Mouse (Mus musculus) cerebellum, adult 18-20 months (tissue): ENCODE data around the gene Spin2e.
"Not testable (repeated sequence)": the region's sequence is repeated elsewhere in the genome, so short reads cannot be mapped to it uniquely, and the experiment has no call there.

Experiments used
- DNase-seq, 2 experiments: peaks; one replicate each; pipeline ENCODE4 v3.0.0; 2021

Gene Spin2e

DNA sequence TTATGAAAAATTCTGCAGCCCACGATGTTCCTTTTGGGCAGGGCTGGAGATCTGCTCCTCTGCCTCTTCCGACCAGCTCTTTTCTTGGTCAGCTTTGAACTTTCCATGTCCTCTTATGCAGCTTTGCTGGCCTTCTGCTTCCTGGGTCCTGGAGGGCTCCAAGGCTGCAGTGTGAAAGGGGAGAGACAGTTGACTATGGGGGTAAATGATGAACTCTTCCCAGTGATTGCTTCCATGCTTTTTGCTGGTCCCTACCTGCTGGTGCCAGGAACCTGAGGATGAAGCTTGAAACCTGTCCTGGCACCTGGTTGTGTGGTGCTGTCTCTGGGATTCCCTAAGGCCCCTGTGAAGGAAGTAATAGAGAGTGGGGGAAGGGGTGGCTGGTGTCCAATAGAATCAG lies at the start of gene Spin2e:
Gene Spin2e (minus strand): TSS at position 101 of the 400 bp plus-strand sequence.
- not testable (repeated sequence) for DNase-seq

DNA sequence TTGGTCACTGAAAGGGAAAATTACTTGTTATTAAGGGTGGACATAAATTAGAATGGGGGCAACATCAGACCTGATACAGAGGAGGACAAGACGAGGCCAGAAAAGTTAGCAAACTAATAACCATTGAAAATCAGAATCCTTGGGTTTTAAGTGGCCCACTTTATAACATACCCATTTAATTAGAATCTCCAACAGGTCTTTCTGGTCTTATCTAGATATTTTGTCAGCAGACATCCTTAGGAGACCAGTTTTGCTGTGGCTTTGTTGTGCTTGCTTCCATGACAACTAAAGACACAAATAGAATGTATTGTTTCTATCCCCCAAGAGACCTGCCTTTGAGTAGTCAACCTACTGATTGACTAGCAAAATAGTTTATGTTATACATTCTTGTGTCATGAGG lies 44.5 kb downstream of the Spin2e start, which contains the start of gene Gm21883:
Gene Gm21883 (minus strand): TSS at position 101 of the 400 bp plus-strand sequence.
- not testable (repeated sequence) for DNase-seq
